Mouse (Mus musculus) hindbrain, embryonic 16.5 days (tissue): ENCODE data around the gene Lclat1. TPM values are rescaled to one million over a fixed set of nuclear protein-coding genes. Genes with fewer than 3 reads are reported as not detected.

ENCODE experiments used
- ATAC-seq: fragments of 200-750 bp; cut with Nextera tagmentation; 2 replicates; pipeline ENCODE4 v1.8.0; 2017; ENCODE audit warnings: moderate TSS enrichment, moderate library complexity
- H3K27ac ChIP-seq: fragments of 300-500 bp; sonication (generic); 2 replicates; pipeline ENCODE4 v1.5.1; 2014; ENCODE audit warnings: low read depth, mild to moderate bottlenecking, control low read depth, low read length, moderate library complexity
- H3K27me3 ChIP-seq: fragments of 300-500 bp; sonication (generic); replicated peaks from 2 replicates; pipeline ENCODE4 v1.6.1; 2014; ENCODE audit warnings: low read length; ENCODE audit not compliant: control insufficient read depth, insufficient read depth
- H3K36me3 ChIP-seq: fragments of 300-500 bp; sonication (generic); 2 replicates; pipeline ENCODE4 v1.6.1; 2014; ENCODE audit warnings: mild to moderate bottlenecking, low read length, moderate library complexity, mixed read lengths; ENCODE audit not compliant: control insufficient read depth, insufficient read depth
- H3K4me1 ChIP-seq: fragments of 300-500 bp; sonication (generic); 2 replicates; pipeline ENCODE4 v1.6.1; 2014; ENCODE audit warnings: low read depth, low read length; ENCODE audit not compliant: control insufficient read depth, insufficient read depth
- H3K4me2 ChIP-seq: fragments of 300-500 bp; sonication (generic); 2 replicates; pipeline ENCODE4 v1.6.1; 2014; ENCODE audit warnings: mild to moderate bottlenecking, low read length, control low read depth, moderate library complexity
- H3K4me3 ChIP-seq: fragments of 300-500 bp; sonication (generic); 2 replicates; pipeline ENCODE4 v1.5.1; 2014; ENCODE audit warnings: mild to moderate bottlenecking, low read length, control low read depth, moderate library complexity
- H3K9ac ChIP-seq: fragments of 300-500 bp; sonication (generic); 2 replicates; pipeline ENCODE4 v1.6.1; 2014; ENCODE audit warnings: low read depth, mild to moderate bottlenecking, control low read depth, low read length, moderate library complexity
- H3K9me3 ChIP-seq: fragments of 300-500 bp; sonication (generic); 2 replicates; pipeline ENCODE4 v1.6.1; 2014; ENCODE audit warnings: mild to moderate bottlenecking, low read length, moderate library complexity; ENCODE audit not compliant: control insufficient read depth
- WGBS: fragments of 180-500 bp; shearing (Covaris S2); extraction: QIAGEN DNeasy Blood & Tissue Kit; methylation state at CpG from one replicate; pipeline ENCODE4 v1.1.7; 2014; 5-methylcytosine and 5-hydroxymethylcytosine counted together
- polyA plus RNA-seq: library from polyadenylated mRNA; unstranded; fragments of >200 nt; fragmentation: Nextera tagmentation; extraction: Ambion mirVana; gene quantifications from 2 replicates; pipeline ENCODE4 v1.2.1, GENCODE M21; 2015

Gene Lclat1
- polyA plus RNA-seq, 1 experiment from 2014 or later: 13.8 TPM

- Histone ChIP-seq H3K9me3 (no peaks in the 10 kb centered on the region), H3K4me2 (no peak overlapping the region), H3K4me1 (peaks cover 4% of the 10 kb centered on the region), H3K9ac (no peak overlapping the region), H3K27ac (0 out of 2 replicates have a peak overlapping the region, but pooled peaks have one; percentile 14), H3K4me3 (no peak overlapping the region), H3K36me3 (no peaks in the 10 kb centered on the region), H3K27me3 (no peaks in the 10 kb centered on the region)
- WGBS: 22% methylated on average over 11 of the region's 11 CpGs
- peak; percentile 64 for ATAC-seq
Observed at GRCm38 (mm10) chr17:73067423-73067822, 40.4 kb upstream of the Lclat1 start.

DNA sequence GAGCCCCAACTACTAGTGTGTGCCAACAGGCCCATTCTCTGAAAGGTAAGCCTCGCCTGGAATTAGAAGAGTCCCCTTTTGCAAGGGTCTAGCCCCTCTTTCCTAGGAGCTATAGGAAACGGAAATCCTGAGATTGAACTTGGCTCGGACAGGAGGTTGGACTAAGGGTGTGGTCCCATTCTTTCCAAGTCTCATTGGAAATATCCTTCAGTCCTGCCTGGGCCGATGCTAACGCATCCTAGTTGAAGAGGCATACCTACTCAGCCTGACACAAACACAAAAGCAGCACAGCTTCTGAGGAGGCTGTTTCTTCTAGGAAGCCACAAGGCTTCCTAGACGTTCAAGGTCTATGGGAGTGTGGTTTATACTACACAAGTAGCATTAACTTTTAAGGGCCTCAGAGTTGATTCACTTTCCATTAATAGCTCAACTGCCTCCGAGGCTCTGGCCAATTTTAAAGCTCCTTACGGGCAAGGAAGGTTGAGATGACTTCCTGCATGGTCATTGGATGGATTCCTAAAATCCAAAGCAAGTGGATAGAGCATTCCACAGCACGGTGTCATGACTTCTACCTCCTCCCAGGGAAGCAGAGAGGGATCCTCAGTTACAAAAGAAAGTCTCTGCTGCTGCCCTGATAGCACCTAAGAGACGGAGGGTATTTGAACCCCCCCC, 39.3 kb upstream of the Lclat1 start:
- H3K27me3 ChIP-seq: no peaks in the 10 kb centered on the region
- no peak overlapping the region for H3K27ac ChIP-seq
- H3K4me1 ChIP-seq: peaks cover 4% of the 10 kb centered on the region
- H3K4me3 ChIP-seq: no peak overlapping the region
- no peak overlapping the region for H3K9ac ChIP-seq
- ATAC-seq: no peak
- no peaks in the 10 kb centered on the region for H3K9me3 ChIP-seq
- WGBS: 86% methylated on average over 10 of the region's 10 CpGs
- no peaks in the 10 kb centered on the region for H3K36me3 ChIP-seq
- H3K4me2 ChIP-seq: no peak overlapping the region

GRCm38 (mm10) chr17:73070466-73070865, 37.3 kb upstream of the Lclat1 start:
- Histone ChIP-seq H3K4me2 (no peak overlapping the region), H3K9me3 (no peaks in the 10 kb centered on the region), H3K4me3 (no peak overlapping the region), H3K27ac (no peak overlapping the region), H3K27me3 (no peaks in the 10 kb centered on the region), H3K36me3 (no peaks in the 10 kb centered on the region), H3K9ac (no peak overlapping the region), H3K4me1 (peaks cover 4% of the 10 kb centered on the region)
- 88% methylated on average over 2 of the region's 2 CpGs for WGBS
- no peak for ATAC-seq

- H3K27me3 ChIP-seq: no peaks in the 10 kb centered on the region
- WGBS: 67% methylated on average over 5 of the region's 5 CpGs
- no peaks in the 10 kb centered on the region for H3K9me3 ChIP-seq
- peaks cover 4% of the 10 kb centered on the region; the same call in 1 of the 2 replicates for H3K4me1 ChIP-seq
- no peak for ATAC-seq
- H3K4me2 ChIP-seq: no peak overlapping the region
- H3K9ac ChIP-seq: no peak overlapping the region
- no peaks in the 10 kb centered on the region for H3K36me3 ChIP-seq
- no peak overlapping the region for H3K4me3 ChIP-seq
- no peak overlapping the region for H3K27ac ChIP-seq
Observed at GRCm38 (mm10) chr17:73071725-73072263, 36.0 kb upstream of the Lclat1 start.

DNA sequence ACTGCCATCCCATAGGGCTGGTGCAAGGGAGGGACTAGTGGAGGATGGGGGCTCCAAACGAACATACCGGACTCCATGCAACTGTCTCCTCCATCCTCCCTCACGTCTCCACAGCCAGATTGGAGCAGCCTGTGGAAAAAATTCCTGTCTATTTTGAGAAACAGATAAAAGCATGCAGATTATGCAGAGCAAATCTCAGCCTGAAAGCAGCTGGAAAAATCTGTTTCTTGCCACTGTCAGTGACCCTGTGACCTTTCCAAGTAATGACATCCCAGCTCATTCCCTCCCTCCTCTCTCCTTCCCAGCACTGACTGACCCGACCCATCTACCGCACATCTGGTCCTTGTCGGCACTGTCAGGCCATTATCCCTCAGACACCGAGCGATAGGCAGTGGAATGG, 35.5 kb upstream of the Lclat1 start:
- Histone ChIP-seq H3K9me3 (no peaks in the 10 kb centered on the region), H3K4me2 (no peak overlapping the region)
- WGBS: 59% methylated on average over 8 of the region's 8 CpGs

GRCm38 (mm10) chr17:73074631-73075030, 33.2 kb upstream of the Lclat1 start:
- 78% methylated on average over 3 of the region's 3 CpGs for WGBS
- Histone ChIP-seq H3K27me3 (no peaks in the 10 kb centered on the region), H3K4me2 (no peak overlapping the region), H3K9ac (no peak overlapping the region), H3K27ac (no peak overlapping the region), H3K4me1 (no peaks in the 10 kb centered on the region), H3K36me3 (no peaks in the 10 kb centered on the region), H3K4me3 (no peak overlapping the region), H3K9me3 (no peaks in the 10 kb centered on the region)
- ATAC-seq: no peak

More for the DNA sequence above, 35.5 kb upstream of the Lclat1 start:
- Histone ChIP-seq H3K4me3 (no peak overlapping the region), H3K9ac (no peak overlapping the region), H3K36me3 (no peaks in the 10 kb centered on the region), H3K27me3 (no peaks in the 10 kb centered on the region), H3K27ac (no peak overlapping the region), H3K4me1 (peaks cover 3% of the 10 kb centered on the region; the same call in 1 of the 2 replicates)
- no peak for ATAC-seq

- Histone ChIP-seq H3K36me3 (no peaks in the 10 kb centered on the region), H3K4me1 (no peaks in the 10 kb centered on the region), H3K9ac (no peak overlapping the region), H3K27me3 (no peaks in the 10 kb centered on the region), H3K27ac (no peak overlapping the region), H3K4me2 (no peak overlapping the region), H3K4me3 (no peak overlapping the region), H3K9me3 (no peaks in the 10 kb centered on the region)
- ATAC-seq: no peak
- WGBS: 57% methylated on average over 9 of the region's 9 CpGs
Observed at GRCm38 (mm10) chr17:73075238-73075890, 32.4 kb upstream of the Lclat1 start.

DNA sequence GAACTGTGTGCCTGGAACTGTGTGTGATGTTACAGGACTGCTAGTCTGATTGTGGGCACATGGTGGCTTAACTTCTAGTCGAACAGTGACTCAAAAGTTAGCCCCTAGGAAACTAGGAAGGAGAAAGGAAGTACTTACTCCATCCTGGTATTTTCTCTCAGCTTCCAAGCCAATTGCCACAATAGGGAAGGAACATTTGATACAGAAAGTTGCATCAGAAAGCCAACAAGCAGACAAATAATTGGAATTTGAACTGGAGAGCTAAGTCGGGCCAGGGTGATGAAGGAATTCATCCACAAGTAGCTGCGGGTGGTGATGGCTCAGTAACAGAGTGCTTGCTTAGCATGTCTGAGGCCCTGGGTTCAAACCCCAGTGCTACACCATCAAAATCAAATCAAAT, 30.1 kb upstream of the Lclat1 start:
- no peaks in the 10 kb centered on the region for H3K36me3 ChIP-seq
- H3K9ac ChIP-seq: no peak overlapping the region
- no peaks in the 10 kb centered on the region for H3K9me3 ChIP-seq
- H3K4me1 ChIP-seq: no peaks in the 10 kb centered on the region
- H3K4me3 ChIP-seq: no peak overlapping the region
- H3K27me3 ChIP-seq: no peaks in the 10 kb centered on the region
- no peak overlapping the region for H3K4me2 ChIP-seq
- no peak for ATAC-seq
- WGBS: 94% methylated on average over 3 of the region's 3 CpGs
- no peak overlapping the region for H3K27ac ChIP-seq

DNA sequence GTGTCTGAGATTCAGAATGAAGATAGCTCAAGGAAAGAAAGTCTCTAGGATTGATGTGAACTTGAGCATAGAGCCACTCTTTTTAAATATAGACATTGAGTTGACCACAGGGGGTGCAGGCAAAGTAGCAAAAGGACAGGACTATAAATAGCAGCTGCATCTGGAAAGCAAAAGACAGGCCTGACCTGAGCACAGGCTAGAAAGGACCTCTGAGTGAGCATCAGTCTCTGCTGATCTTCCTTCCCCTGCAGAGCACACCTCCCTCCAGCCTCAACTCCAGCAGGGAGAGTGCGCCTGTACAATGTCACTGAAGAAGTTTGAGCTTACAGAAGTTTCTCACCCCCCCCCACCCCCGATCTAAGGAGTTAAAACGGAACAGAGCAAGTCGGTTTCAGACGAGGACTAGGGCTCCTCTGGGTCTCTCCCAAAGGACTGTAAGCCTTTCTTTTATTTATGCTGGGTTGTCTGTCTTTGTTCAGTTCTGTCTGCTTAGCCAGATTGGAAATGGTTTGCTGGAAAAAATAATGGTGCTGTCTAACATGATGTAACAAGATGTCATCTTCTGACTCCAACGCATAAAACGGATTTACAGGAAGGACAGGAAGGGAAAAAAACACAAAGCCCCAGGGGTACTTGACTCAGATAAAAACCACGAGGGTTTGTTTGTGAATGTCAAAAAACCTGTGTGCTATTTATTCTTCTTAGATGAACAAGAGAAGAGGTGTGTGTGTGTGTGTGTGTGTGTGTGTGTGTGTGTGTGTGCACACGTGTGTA, 26.2 kb upstream of the Lclat1 start:
- no peak for ATAC-seq
- Histone ChIP-seq H3K4me2 (no peak overlapping the region), H3K9me3 (no peaks in the 10 kb centered on the region), H3K27me3 (no peaks in the 10 kb centered on the region), H3K4me1 (no peaks in the 10 kb centered on the region), H3K36me3 (no peaks in the 10 kb centered on the region), H3K9ac (no peak overlapping the region), H3K27ac (no peak overlapping the region), H3K4me3 (no peak overlapping the region)
- 56% methylated on average over 9 of the region's 9 CpGs for WGBS
